ENCODE assay signal across 8 mouse cellular contexts in genomic region chr5:72503531-72504523, GRCm38 (mm10). TPM values are rescaled to one million over a fixed set of nuclear protein-coding genes. Genes with fewer than 3 reads are reported as not detected.
DNase-seq lines count a peak whose midpoint lies in the region; ATAC-seq and TF ChIP-seq lines count a peak whose summit lies in the region.

Gene Corin, minus strand, starts transcription at chr5:72504473.

- H3K27me3 ChIP-seq in heart, embryonic 16.5 days (ENCODE audit: control insufficient read depth, insufficient read depth, low read length): no peaks in the 10 kb centered on the region; the same call in 1 of the 2 replicates
- H3K27me3 ChIP-seq in limb, embryonic 15.5 days: peaks cover 45% of the 10 kb centered on the region
- no peaks in the 10 kb centered on the region; the same call in 1 of the 2 replicates for H3K27me3 ChIP-seq in cerebellum, adult 2 months (ENCODE audit: control insufficient read depth, insufficient read depth, low read length)

- H3K4me3 ChIP-seq in heart, embryonic 16.5 days (ENCODE audit: low read length): peak within 1 kb of the TSS; percentile 72
- H3K4me3 ChIP-seq in limb, embryonic 15.5 days: peak within 1 kb of the TSS; percentile 42
- H3K4me3 ChIP-seq in cerebellum, adult 2 months (replicated peaks; ENCODE audit: insufficient read depth, low read depth, low read length): no peak within 1 kb of the TSS

- ATAC-seq in cerebellum, adult (ENCODE audit: insufficient number of reproducible peaks, low FRiP score, low TSS enrichment): 0 out of 2 replicates have a peak, but pooled peaks have one; percentile 32
- ATAC-seq in heart, embryonic 16.5 days (replicated peaks; ENCODE audit: extremely low read depth, insufficient read depth, low FRiP score): peak; percentile 49
- peak; percentile 46; the same call in 1 of the 2 replicates for ATAC-seq in limb, embryonic 15.5 days (ENCODE audit: insufficient number of reproducible peaks, low FRiP score, low TSS enrichment, low read depth)
- no peak for ATAC-seq in erythroid progenitor cell, adult 5-6 weeks (replicated peaks; ENCODE audit: low FRiP score, poor library complexity, severe bottlenecking)

- peak within 1 kb of the TSS; percentile 86 for H3K9ac ChIP-seq in heart, embryonic 16.5 days (ENCODE audit: low read length)
- peak within 1 kb of the TSS; percentile 3 for H3K9ac ChIP-seq in limb, embryonic 15.5 days

- TF ChIP-seq POLR2A in cerebellum, adult 2 months (IDR thresholded peaks at IDR 0.05; ENCODE audit: borderline replicate concordance, insufficient read depth, low read length): no peak

- DNase-seq in cerebellum, adult 8-10 months: no peak
- peak; percentile 38 for DNase-seq in embryo, embryonic 10.5 days (ENCODE audit: low spot score)
- DNase-seq in retina, embryonic 14.5 days (ENCODE audit: low spot score): peak; percentile 38
- DNase-seq in cerebellum, adult 2 months: no peak

- no peaks in the 10 kb centered on the region for H3K9me3 ChIP-seq in heart, embryonic 16.5 days (replicated peaks; ENCODE audit: control insufficient read depth, low read length)
- H3K9me3 ChIP-seq in limb, embryonic 15.5 days: no peaks in the 10 kb centered on the region

- no peak for TF ChIP-seq CTCF in cerebellum, adult 2 months (IDR thresholded peaks at IDR 0.05; ENCODE audit: borderline replicate concordance, insufficient read depth, low read depth, low read length)

- H3K4me2 ChIP-seq in heart, embryonic 16.5 days (ENCODE audit: low read depth, low read length): peak within 1 kb of the TSS; percentile 86
- H3K4me2 ChIP-seq in limb, embryonic 15.5 days: peak within 1 kb of the TSS; percentile 84

- peaks cover 22% of the 10 kb centered on the region for H3K4me1 ChIP-seq in heart, embryonic 16.5 days (ENCODE audit: control insufficient read depth, insufficient read depth, low read length)
- H3K4me1 ChIP-seq in limb, embryonic 15.5 days: peaks cover 19% of the 10 kb centered on the region
- no peaks in the 10 kb centered on the region for H3K4me1 ChIP-seq in cerebellum, adult 2 months (ENCODE audit: control insufficient read depth, insufficient read depth, low read length)

- H3K27ac ChIP-seq in heart, embryonic 16.5 days (ENCODE audit: low read length): peak within 1 kb of the TSS; percentile 88
- no peak within 1 kb of the TSS for H3K27ac ChIP-seq in limb, embryonic 15.5 days
- no peak within 1 kb of the TSS for H3K27ac ChIP-seq in cerebellum, adult 2 months (ENCODE audit: insufficient read depth, low read length)

- H3K36me3 ChIP-seq in heart, embryonic 16.5 days (ENCODE audit: control insufficient read depth, insufficient read depth): no peaks in the 10 kb centered on the region
- no peaks in the 10 kb centered on the region for H3K36me3 ChIP-seq in limb, embryonic 15.5 days

- WGBS in heart, embryonic 16.5 days: under 1% methylated on average over 64 of the region's 64 CpGs
- 2% methylated on average over 64 of the region's 64 CpGs for WGBS in limb, embryonic 15.5 days
- 2% methylated on average over 64 of the region's 64 CpGs for WGBS in cerebellum, adult 2 months

RNA-seq across cellular contexts. Expression of gene Corin, which starts in this region (rescaled TPM):
- 46.0 and 53.0 TPM in 2 replicates for polyA plus RNA-seq in heart, embryonic 16.5 days (2015; fragmentation: Nextera tagmentation; extraction: Ambion mirVana)
- 2.7 and 3.0 TPM in 2 replicates for polyA plus RNA-seq in limb, embryonic 15.5 days (2015; fragmentation: Nextera tagmentation; extraction: Ambion mirVana)
- not detected in 2 replicates for total RNA-seq in erythroid progenitor cell, adult 5-6 weeks (2015; ENCODE audit: low replicate concordance)
- not detected in 2 replicates for total RNA-seq in erythroid progenitor cell, adult 5-6 weeks (2017; ENCODE audit: low replicate concordance)
- 2.3 and 3.0 TPM in 2 replicates for polyA plus RNA-seq in cerebellum, adult 2 months (2012; rRNA removed)

Comparison
In these comparisons a context has a peak if more than half of its experiments do, and no peak if none do; other contexts are left out.
1. RNA of gene Corin (polyA plus RNA-seq): 46.0 to 53.0 TPM in heart, embryonic 16.5 days; 2.7 to 3.0 TPM in limb, embryonic 15.5 days and 2.3 to 3.0 TPM in cerebellum, adult 2 months; every median in the first group is over 10 times any median in the second.
2. DNase-seq: peak in embryo, embryonic 10.5 days (single experiment) and retina, embryonic 14.5 days (single experiment); none in cerebellum, adult 8-10 months (single experiment) and cerebellum, adult 2 months (0 of 2).